Mouse (Mus musculus) thymus, postnatal 10 days (tissue): ENCODE measurements at regions not wholly inside any gene's neighbourhood (a gene's known extent, or its start where the extent isn't known, plus 50 kb on each side); places are given as distances from the start of the nearest gene placed in this dataset.
A peak's percentile ranks its signal among the peaks of the same experiment; 100 is the strongest.

Experiments
- DNase-seq, 2 experiments: peaks; one replicate each; pipeline ENCODE4 v3.0.0; 2021; ENCODE audit warnings: low spot score in 2 of 2

DNA sequence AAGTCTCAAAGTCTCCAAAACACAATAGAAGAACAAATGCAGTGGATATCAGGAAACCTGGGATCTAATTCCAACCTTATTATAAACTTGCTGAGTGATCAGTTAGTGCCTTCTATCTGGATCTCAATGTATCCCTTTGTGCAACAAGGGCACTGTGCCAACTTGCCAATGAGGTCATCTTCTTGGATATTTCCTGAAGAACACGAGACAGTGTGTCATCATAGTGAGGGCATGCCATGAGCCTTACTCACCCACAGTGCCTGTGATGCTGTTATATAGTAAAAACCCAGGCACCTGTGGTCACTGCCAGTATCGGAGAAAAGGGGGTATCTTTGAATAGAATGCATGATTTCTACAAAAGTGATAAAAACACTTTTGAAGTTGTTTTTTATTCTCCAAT, 60.2 kb upstream of the Cd34 start:
- no peak for DNase-seq

DNA sequence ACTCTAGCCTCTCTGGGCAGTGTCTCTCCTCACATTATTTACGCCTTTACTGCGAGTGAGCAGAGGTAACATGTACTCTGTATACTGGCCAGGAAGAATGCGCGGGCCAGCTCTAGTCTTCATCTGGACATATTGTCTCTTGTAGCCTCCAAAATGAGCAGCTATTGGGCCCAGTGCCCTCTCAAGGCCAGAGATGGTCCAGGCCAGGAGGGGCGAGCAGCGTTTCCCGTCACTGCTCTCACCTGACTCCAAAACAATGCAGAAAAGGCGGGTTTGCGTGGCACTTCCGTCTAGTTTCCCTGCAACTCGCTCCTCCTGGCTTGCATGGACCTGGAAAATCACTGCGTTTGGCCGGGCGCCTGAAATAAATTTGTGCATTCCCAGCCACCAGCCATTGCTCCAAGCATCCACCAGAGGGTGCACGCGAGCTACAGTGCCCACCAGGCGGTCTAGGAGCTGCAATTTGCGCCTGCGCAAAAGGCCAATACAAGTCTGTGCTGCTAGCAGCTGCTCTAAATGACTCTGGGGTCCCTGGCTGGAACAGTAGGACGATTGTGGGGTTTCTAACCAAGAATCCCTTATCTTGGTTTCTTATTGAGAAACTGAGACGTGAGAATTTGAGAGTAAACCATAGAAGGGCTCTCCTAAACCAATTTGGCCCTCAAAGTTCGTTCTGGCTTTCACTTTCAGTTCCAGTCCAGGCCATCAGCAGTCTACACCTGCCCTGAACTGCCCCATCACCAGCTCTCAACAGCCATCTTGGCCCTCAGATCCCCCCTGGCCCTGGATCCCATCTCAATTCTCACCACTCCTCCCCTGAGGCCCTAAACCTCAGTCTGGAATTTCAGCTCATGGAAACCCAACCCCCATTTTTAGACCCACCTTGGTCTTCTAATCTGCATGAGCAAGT, 59.0 kb upstream of the Cd34 start:
- peak; percentile 70 to 93 for DNase-seq

DNA sequence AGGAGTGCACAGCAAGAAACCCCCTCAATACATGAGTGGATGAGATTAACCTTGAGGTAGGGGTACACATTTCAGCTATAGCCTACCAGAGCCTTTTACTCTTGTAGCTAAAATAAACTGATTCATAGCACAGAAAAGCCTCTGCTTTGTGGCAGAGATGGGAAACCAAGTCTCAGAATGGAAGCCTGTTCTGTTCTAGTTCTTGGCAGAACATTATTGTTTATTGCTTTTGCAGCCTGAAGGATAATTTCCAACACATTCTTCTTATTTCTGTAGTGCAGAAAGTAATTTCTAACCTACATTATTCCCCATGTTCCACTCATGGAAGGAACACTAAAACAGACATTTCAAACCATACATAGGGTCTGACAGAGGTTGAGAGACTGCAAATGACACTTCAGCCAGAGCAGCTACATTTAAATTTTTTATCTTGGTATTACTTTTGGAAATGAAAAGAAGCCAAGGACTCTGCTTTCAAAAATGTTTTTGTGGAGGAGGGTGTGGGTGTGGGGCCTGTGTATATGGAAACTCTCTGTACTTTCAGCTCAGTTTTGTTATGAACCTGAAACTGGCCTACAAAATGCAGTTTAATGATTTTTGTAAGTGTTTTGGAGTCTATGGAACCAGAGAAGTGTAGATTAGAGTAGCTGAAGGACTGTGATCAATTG, 56.9 kb upstream of the Cd34 start:
- DNase-seq: no peak

DNA sequence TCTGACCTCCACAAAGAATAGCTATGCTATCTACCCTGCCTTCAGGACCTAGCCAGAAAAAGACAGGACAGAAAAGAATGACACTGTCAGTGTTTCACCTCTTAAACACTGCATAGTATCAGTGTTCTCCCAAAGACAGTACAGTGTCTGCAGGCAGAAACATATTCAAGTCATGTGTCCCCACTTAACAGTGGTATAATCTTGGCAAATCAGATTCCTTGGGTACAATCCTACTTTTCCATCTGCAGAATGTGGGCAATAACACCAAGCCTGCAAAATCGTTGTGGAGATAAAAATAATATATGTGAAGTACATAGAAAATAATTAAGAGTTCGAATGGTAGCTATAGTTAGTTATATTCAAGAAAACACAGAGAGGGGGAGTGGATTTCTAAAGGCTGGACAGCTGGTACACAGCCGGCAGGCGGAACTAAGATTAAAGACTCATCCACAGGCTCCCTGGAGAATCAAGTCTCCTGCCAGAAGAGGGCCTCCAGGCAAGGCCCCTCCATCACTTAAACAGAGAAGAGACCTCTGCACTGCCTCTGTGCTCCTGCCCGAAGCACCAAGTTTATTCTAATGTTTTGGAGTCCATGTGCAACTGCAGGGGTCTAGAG, 53.4 kb upstream of the Cd34 start:
- no peak for DNase-seq

DNA sequence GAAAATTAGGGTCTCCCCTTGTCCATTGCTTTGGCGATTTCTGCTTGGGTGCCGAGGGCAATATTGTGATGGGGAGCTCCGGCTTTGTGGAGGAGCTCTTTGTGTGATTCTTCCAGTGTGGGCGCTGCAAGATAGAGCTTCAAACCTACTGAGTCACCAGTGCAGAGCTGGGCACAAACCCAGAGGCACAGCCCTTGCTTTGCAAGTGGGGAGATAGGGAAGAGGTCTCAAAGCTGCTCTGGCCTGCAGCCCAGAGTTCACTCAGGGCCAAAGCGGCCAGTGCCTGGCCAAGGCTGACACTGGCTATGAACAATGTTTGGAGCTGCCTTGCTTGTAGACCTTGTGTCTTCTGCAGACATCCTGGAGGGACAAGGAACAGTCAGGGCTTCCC, 52.9 kb upstream of the Cd34 start:
- DNase-seq: no peak
